Mouse (Mus musculus) forebrain, embryonic 14.5 days (tissue): Measurements from ENCODE around the gene Vps36. TPM values are rescaled to one million over a fixed set of nuclear protein-coding genes. Genes with fewer than 3 reads are reported as not detected.
A peak's percentile ranks its signal among the peaks of the same experiment; 100 is the strongest.

Experiments used
- ATAC-seq: fragments of 200-750 bp; cut with Nextera tagmentation; 2 replicates; pipeline ENCODE4 v1.8.0; 2017; ENCODE audit warnings: mild to moderate bottlenecking, moderate library complexity
- DNase-seq: peaks from one replicate; pipeline ENCODE4 v3.0.0-alpha.2; 2015; ENCODE audit warnings: low spot score
- H3K27ac ChIP-seq: fragments of 300-500 bp; sonication (generic); 2 replicates; pipeline ENCODE4 v1.5.1; 2014; ENCODE audit warnings: low read depth, mild to moderate bottlenecking, control low read depth, low read length, moderate library complexity
- H3K27me3 ChIP-seq: fragments of 300-500 bp; sonication (generic); replicated peaks from 2 replicates; pipeline ENCODE4 v1.6.1; 2014; ENCODE audit warnings: low read length, control low read depth, mixed read lengths; ENCODE audit not compliant: control insufficient read depth, insufficient read depth
- H3K36me3 ChIP-seq: fragments of 300-500 bp; sonication (generic); 2 replicates; pipeline ENCODE4 v1.6.1; 2014; ENCODE audit warnings: low read length, control low read depth; ENCODE audit not compliant: control insufficient read depth, insufficient read depth
- H3K4me1 ChIP-seq: fragments of 300-500 bp; sonication (generic); 2 replicates; pipeline ENCODE4 v1.6.1; 2014; ENCODE audit warnings: antibody characterized with exemption, low read length, control low read depth; ENCODE audit not compliant: control insufficient read depth, insufficient read depth
- H3K4me2 ChIP-seq: fragments of 300-500 bp; sonication (generic); 2 replicates; pipeline ENCODE4 v1.6.1; 2014; ENCODE audit warnings: mild to moderate bottlenecking, control low read depth, low read length
- H3K4me3 ChIP-seq: fragments of 300-500 bp; sonication (generic); 2 replicates; pipeline ENCODE4 v1.5.1; 2014; ENCODE audit warnings: low read depth, low read length, control low read depth
- H3K9ac ChIP-seq: fragments of 300-500 bp; sonication (generic); 2 replicates; pipeline ENCODE4 v1.6.1; 2014; ENCODE audit warnings: mild to moderate bottlenecking, low read length, control low read depth, moderate library complexity
- H3K9me3 ChIP-seq: fragments of 300-500 bp; sonication (generic); replicated peaks from 2 replicates; pipeline ENCODE4 v1.6.1; 2016; ENCODE audit warnings: low read length, control low read depth, mixed read lengths; ENCODE audit not compliant: control insufficient read depth
- WGBS: fragments of 180-500 bp; shearing (Covaris S2); extraction: QIAGEN DNeasy Blood & Tissue Kit; methylation state at CpG from one replicate; pipeline ENCODE4 v1.1.7; 2014; 5-methylcytosine and 5-hydroxymethylcytosine counted together
- polyA plus RNA-seq: library from polyadenylated mRNA; unstranded; fragments of >200 nt; fragmentation: Nextera tagmentation; extraction: Ambion mirVana; gene quantifications from 2 replicates; pipeline ENCODE4 v1.2.1, GENCODE M21; 2014

Vps36 gene
- polyA plus RNA-seq, 1 experiment from 2014 or later = 29.1 TPM

- Histone ChIP-seq H3K4me3 (no peak overlapping the region), H3K9me3 (no peaks in the 10 kb centered on the region), H3K4me2 (no peak overlapping the region), H3K4me1 (no peaks in the 10 kb centered on the region), H3K27me3 (no peaks in the 10 kb centered on the region), H3K9ac (no peak overlapping the region), H3K36me3 (peaks cover 25% of the 10 kb centered on the region), H3K27ac (no peak overlapping the region)
- no peak for ATAC-seq
- DNase-seq = no peak
- 96% methylated on average over 10 of the region's 10 CpGs for WGBS
Measured at GRCm38 (mm10) chr8:22164431-22164830, 28.2 kb upstream of the Vps36 start.

GRCm38 (mm10) chr8:22165251-22166079 is 27.1 kb upstream of the Vps36 start:
- H3K9ac ChIP-seq = peak overlapping the region; percentile 62
- no peaks in the 10 kb centered on the region for H3K9me3 ChIP-seq
- peak overlapping the region; percentile 72; the same call in 1 of the 2 replicates for H3K27ac ChIP-seq
- ATAC-seq (peak; percentile 56), DNase-seq (no peak)
- peak overlapping the region; percentile 47 for H3K4me2 ChIP-seq
- H3K4me3 ChIP-seq = peak overlapping the region; percentile 44
- H3K4me1 ChIP-seq = no peaks in the 10 kb centered on the region
- WGBS = 54% methylated on average over 10 of the region's 10 CpGs
- no peaks in the 10 kb centered on the region for H3K27me3 ChIP-seq
- H3K36me3 ChIP-seq = peaks cover 22% of the 10 kb centered on the region

- WGBS = under 1% methylated on average over 34 of the region's 43 CpGs
- no peaks in the 10 kb centered on the region for H3K27me3 ChIP-seq
- peak; percentile 95 for DNase-seq
- H3K4me2 ChIP-seq = peak within 1 kb of the TSS; percentile 47
- H3K9me3 ChIP-seq = no peaks in the 10 kb centered on the region
- H3K4me1 ChIP-seq = no peaks in the 10 kb centered on the region
- peak within 1 kb of the TSS; percentile 72 for H3K27ac ChIP-seq
- H3K9ac ChIP-seq = peak within 1 kb of the TSS; percentile 62
- ATAC-seq = peak; percentile 99
- peak within 1 kb of the TSS; percentile 44 for H3K4me3 ChIP-seq
- H3K36me3 ChIP-seq = peaks cover 26% of the 10 kb centered on the region
Measured at GRCm38 (mm10) chr8:22166080-22166603, 26.5 kb upstream of the Vps36 start, which contains the start of gene Nek3. Gene Nek3, minus strand, starts transcription at chr8:22166435.

DNA sequence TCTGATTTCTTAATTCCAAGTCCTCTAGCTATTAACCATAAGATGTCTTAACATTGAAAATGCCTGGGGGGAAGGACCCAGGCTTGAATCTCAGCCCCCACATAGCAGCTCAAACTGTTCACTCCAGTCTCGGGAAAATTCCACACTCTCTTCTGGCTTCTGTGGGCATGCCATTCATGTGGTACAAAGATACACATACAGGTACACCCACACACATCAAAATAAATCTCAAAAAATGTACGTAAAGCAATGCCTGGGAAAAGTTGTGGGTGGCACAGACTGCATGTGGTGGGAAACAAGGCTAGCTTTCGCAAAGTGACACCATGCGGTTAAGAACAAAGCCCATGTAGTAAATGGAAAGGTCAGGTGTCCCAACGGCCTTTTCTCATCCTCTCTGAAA is 23.4 kb upstream of the Vps36 start:
- no peaks in the 10 kb centered on the region for H3K4me1 ChIP-seq
- H3K9me3 ChIP-seq = no peaks in the 10 kb centered on the region
- H3K27me3 ChIP-seq = no peaks in the 10 kb centered on the region
- no peak overlapping the region for H3K4me2 ChIP-seq
- DNase-seq (no peak), ATAC-seq (no peak)
- 88% methylated on average over 5 of the region's 5 CpGs for WGBS
- H3K9ac ChIP-seq = no peak overlapping the region
- peaks cover 35% of the 10 kb centered on the region for H3K36me3 ChIP-seq
- no peak overlapping the region for H3K27ac ChIP-seq
- no peak overlapping the region for H3K4me3 ChIP-seq

DNA sequence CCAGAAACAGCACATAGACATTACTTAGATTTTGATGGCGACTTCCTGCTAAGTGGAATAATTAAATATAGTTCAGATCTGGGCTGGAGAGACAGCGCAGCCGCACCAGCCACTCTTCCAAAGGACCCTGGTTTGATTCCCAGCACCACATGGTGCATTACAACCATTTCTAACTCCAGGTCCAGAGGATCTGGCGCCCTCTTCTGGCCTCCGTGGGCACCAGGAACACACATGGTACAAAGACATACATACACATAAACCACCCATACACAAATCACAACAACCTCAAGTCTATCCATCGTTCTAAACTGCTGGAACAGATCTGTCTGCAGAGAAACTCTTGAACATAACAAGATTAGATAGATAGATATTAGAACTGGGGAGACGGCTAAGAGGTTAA is 16.6 kb upstream of the Vps36 start:
- 98% methylated on average over 7 of the region's 7 CpGs for WGBS
- Histone ChIP-seq H3K36me3 (peaks cover 47% of the 10 kb centered on the region), H3K27ac (no peak overlapping the region), H3K4me2 (no peak overlapping the region), H3K4me3 (no peak overlapping the region), H3K9me3 (no peaks in the 10 kb centered on the region), H3K9ac (no peak overlapping the region), H3K4me1 (no peaks in the 10 kb centered on the region), H3K27me3 (no peaks in the 10 kb centered on the region)
- no peak for DNase-seq
- ATAC-seq = no peak

DNA sequence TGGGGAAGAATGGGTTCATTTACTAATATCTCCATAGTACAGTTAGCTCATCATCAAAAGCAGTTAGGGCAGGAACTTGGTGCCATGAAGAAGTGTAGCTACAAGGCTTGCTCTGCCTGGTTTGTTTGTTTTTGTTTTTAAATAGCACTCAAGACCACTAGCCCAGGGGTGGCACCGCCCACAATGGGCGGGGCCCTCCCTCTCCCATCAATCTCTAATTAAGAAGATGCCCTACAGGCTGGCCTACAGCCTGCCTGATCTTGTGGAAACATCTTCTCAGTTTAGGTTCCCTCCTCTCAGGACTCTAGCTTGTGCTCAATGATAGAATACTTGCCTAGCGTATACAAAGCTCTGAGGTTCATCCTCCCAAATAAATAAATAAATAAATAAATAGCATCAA is 7.7 kb upstream of the Vps36 start:
- Histone ChIP-seq H3K36me3 (no peaks in the 10 kb centered on the region), H3K4me1 (peaks cover 6% of the 10 kb centered on the region; the same call in 1 of the 2 replicates), H3K4me3 (peak overlapping the region; percentile 73), H3K9ac (peak overlapping the region; percentile 68; the same call in 1 of the 2 replicates), H3K27ac (no peak overlapping the region), H3K4me2 (peak overlapping the region; percentile 61), H3K27me3 (no peaks in the 10 kb centered on the region), H3K9me3 (no peaks in the 10 kb centered on the region)
- 1% methylated on average over 3 of the region's 3 CpGs for WGBS
- ATAC-seq (peak; percentile 62), DNase-seq (peak; percentile 62)

- Histone ChIP-seq H3K4me1 (peaks cover 6% of the 10 kb centered on the region; the same call in 1 of the 2 replicates), H3K9ac (peak within 1 kb of the TSS; percentile 68), H3K36me3 (no peaks in the 10 kb centered on the region), H3K9me3 (no peaks in the 10 kb centered on the region), H3K27me3 (no peaks in the 10 kb centered on the region), H3K27ac (peak within 1 kb of the TSS; percentile 89), H3K4me2 (peak within 1 kb of the TSS; percentile 61), H3K4me3 (peak within 1 kb of the TSS; percentile 73)
- ATAC-seq (peak; percentile 98), DNase-seq (peak; percentile 97)
- 2% methylated on average over 63 of the region's 63 CpGs for WGBS
Measured at GRCm38 (mm10) chr8:22185431-22186397, 6.9 kb upstream of the Vps36 start, which contains the start of gene Ckap2. Gene Ckap2, minus strand, starts transcription at chr8:22185819.

- Histone ChIP-seq H3K4me3 (peak overlapping the region; percentile 82), H3K9me3 (no peaks in the 10 kb centered on the region), H3K27ac (peak overlapping the region; percentile 93), H3K4me2 (peak overlapping the region; percentile 73), H3K36me3 (no peaks in the 10 kb centered on the region), H3K9ac (peak overlapping the region; percentile 96), H3K27me3 (no peaks in the 10 kb centered on the region), H3K4me1 (peaks cover 4% of the 10 kb centered on the region; the same call in 1 of the 2 replicates)
- no peak for ATAC-seq
- DNase-seq = no peak
- 14% methylated on average over 12 of the region's 12 CpGs for WGBS
Measured at GRCm38 (mm10) chr8:22193432-22194010, 912 bp downstream of the Vps36 start.
